Mouse (Mus musculus): Measurements from ENCODE around the gene Kdm2b. TPM values are rescaled to one million over a fixed set of nuclear protein-coding genes. Genes with fewer than 3 reads are reported as not detected.

The Kdm2b gene
- polyA plus RNA-seq, 1 experiment from 2014 or later = 92.2 TPM

DNA sequence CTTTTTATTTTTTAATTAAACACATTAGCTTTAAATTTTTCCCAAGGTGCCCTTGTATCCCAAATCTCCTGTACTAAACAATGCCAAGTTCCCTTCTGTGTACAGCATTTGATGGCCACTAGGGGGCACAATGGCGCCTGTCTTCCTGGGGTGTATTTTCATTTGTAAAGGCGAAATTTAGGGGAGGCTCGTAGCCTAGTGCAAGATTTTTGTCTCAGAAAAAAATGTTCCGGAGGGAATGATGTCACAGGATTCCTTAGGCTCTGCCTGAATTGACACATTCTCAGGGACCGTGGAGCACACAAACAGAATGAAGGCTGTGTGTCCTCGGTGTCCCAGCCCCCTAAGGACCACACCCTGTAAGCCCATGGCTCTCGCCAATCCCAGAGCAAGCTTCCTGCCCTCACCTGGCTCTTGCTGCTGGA, 64.1 kb downstream of the Kdm2b start:
- Histone ChIP-seq H3K4me1 (ENCODE audit: insufficient read depth, low read length) (0 out of 2 replicates have a peak, but pooled peaks cover 4% of the 10 kb centered on the region), H3K9me3 (ENCODE audit: low read length) (no peaks in the 10 kb centered on the region), H3K27ac (ENCODE audit: low read length) (peak overlapping the region; percentile 19; the same call in 1 of the 2 replicates), H3K36me3 (ENCODE audit: insufficient read depth, low read length) (0 out of 2 replicates have a peak, but pooled peaks cover 3% of the 10 kb centered on the region), H3K27me3 (ENCODE audit: insufficient read depth, low read length) (no peaks in the 10 kb centered on the region), H3K4me3 (ENCODE audit: low read length) (peak overlapping the region; percentile 14; the same call in 1 of the 2 replicates), H3K4me2 (replicated peaks; ENCODE audit: low read depth, low read length) (peak overlapping the region; percentile 34), H3K9ac (replicated peaks; ENCODE audit: low read length) (0 out of 2 replicates have a peak overlapping the region, but pooled peaks have one; percentile 22)
- 25% methylated on average over 7 of the region's 7 CpGs for WGBS
- ATAC-seq (ENCODE audit: low FRiP score, low TSS enrichment) = peak; percentile 81

GRCm38 (mm10) chr5:122923871-122924465, 65.7 kb downstream of the Kdm2b start:
- H3K27ac ChIP-seq (ENCODE audit: low read length) = no peak overlapping the region
- no peak overlapping the region for H3K4me2 ChIP-seq (replicated peaks; ENCODE audit: low read depth, low read length)
- no peaks in the 10 kb centered on the region for H3K27me3 ChIP-seq (ENCODE audit: insufficient read depth, low read length)
- H3K36me3 ChIP-seq (ENCODE audit: insufficient read depth, low read length) = no peaks in the 10 kb centered on the region
- ATAC-seq (ENCODE audit: low FRiP score, low TSS enrichment) = no peak
- 78% methylated on average over 10 of the region's 10 CpGs for WGBS
- H3K4me1 ChIP-seq (ENCODE audit: insufficient read depth, low read length) = peaks cover 7% of the 10 kb centered on the region; the same call in 1 of the 2 replicates
- H3K9ac ChIP-seq (replicated peaks; ENCODE audit: low read length) = no peak overlapping the region
- H3K9me3 ChIP-seq (ENCODE audit: low read length) = no peaks in the 10 kb centered on the region
- H3K4me3 ChIP-seq (ENCODE audit: low read length) = no peak overlapping the region

DNA sequence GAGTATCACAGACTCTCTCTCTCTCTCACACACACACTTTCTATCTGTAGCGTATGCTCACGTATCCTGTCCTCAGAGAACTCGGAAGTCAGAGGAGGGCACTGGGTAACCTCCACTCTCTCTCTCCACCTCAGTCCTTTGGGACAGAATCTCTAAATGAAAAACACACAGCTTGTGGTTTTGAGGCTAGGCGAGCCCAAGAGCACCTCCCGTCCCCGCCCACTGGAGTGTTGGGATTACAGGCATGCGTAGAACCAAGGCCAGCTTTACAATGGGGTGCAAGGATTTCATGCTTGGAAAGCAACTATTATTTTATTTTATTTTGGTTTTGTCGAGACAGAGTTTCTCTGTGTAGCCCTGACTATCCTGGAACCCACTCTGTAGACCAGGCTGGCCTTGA, 67.7 kb downstream of the Kdm2b start:
- Histone ChIP-seq H3K27me3 (ENCODE audit: insufficient read depth, low read length) (no peaks in the 10 kb centered on the region), H3K9me3 (ENCODE audit: low read length) (no peaks in the 10 kb centered on the region), H3K27ac (ENCODE audit: low read length) (no peak overlapping the region), H3K4me2 (replicated peaks; ENCODE audit: low read depth, low read length) (no peak overlapping the region), H3K36me3 (ENCODE audit: insufficient read depth, low read length) (no peaks in the 10 kb centered on the region), H3K4me1 (ENCODE audit: insufficient read depth, low read length) (peaks cover 18% of the 10 kb centered on the region), H3K4me3 (ENCODE audit: low read length) (no peak overlapping the region), H3K9ac (replicated peaks; ENCODE audit: low read length) (no peak overlapping the region)
- 92% methylated on average over 8 of the region's 8 CpGs for WGBS
- ATAC-seq (ENCODE audit: low FRiP score, low TSS enrichment) = no peak

DNA sequence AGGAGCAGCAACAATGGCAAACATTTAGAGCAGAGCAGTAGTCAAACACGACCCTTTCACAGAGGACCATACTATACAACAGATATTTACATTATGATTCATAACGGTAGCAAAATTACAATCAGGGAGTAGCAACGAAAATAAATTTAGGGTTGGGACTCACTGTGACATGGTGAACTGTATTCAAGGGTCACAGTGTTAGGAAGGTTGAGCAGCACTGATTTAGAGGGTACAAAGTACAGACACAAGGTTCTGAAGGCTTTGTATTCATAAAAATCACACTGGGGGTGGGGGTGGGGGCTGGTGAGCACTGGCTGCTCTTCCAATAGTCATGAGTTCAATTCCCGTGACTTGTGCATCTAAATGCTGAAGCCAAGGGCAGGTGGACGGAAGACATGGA, 69.1 kb downstream of the Kdm2b start:
- H3K4me1 ChIP-seq (ENCODE audit: insufficient read depth, low read length) = peaks cover 14% of the 10 kb centered on the region
- H3K4me2 ChIP-seq (replicated peaks; ENCODE audit: low read depth, low read length) = no peak overlapping the region
- 82% methylated on average over 5 of the region's 5 CpGs for WGBS
- H3K9ac ChIP-seq (replicated peaks; ENCODE audit: low read length) = no peak overlapping the region
- no peak overlapping the region for H3K27ac ChIP-seq (ENCODE audit: low read length)
- no peaks in the 10 kb centered on the region for H3K27me3 ChIP-seq (ENCODE audit: insufficient read depth, low read length)
- no peaks in the 10 kb centered on the region for H3K36me3 ChIP-seq (ENCODE audit: insufficient read depth, low read length)
- H3K4me3 ChIP-seq (ENCODE audit: low read length) = no peak overlapping the region
- no peak for ATAC-seq (ENCODE audit: low FRiP score, low TSS enrichment)
- no peaks in the 10 kb centered on the region for H3K9me3 ChIP-seq (ENCODE audit: low read length)

GRCm38 (mm10) chr5:122917982-122918711, 71.5 kb downstream of the Kdm2b start:
- Histone ChIP-seq H3K27me3 (ENCODE audit: insufficient read depth, low read length) (no peaks in the 10 kb centered on the region), H3K9ac (replicated peaks; ENCODE audit: low read length) (no peak overlapping the region), H3K36me3 (ENCODE audit: insufficient read depth, low read length) (0 out of 2 replicates have a peak, but pooled peaks cover 2% of the 10 kb centered on the region), H3K9me3 (ENCODE audit: low read length) (no peaks in the 10 kb centered on the region), H3K27ac (ENCODE audit: low read length) (peak overlapping the region; percentile 86), H3K4me3 (ENCODE audit: low read length) (no peak overlapping the region), H3K4me2 (replicated peaks; ENCODE audit: low read depth, low read length) (no peak overlapping the region), H3K4me1 (ENCODE audit: insufficient read depth, low read length) (peaks cover 14% of the 10 kb centered on the region)
- ATAC-seq (ENCODE audit: low FRiP score, low TSS enrichment) = peak; percentile 93
- WGBS = 5% methylated on average over 7 of the region's 7 CpGs

GRCm38 (mm10) chr5:122916147-122916546, 73.5 kb downstream of the Kdm2b start:
- WGBS = 89% methylated on average over 6 of the region's 6 CpGs

GRCm38 (mm10) chr5:122912863-122913262, 76.8 kb downstream of the Kdm2b start:
- Histone ChIP-seq H3K27me3 (ENCODE audit: insufficient read depth, low read length) (no peaks in the 10 kb centered on the region), H3K9ac (replicated peaks; ENCODE audit: low read length) (no peak overlapping the region), H3K4me1 (ENCODE audit: insufficient read depth, low read length) (no peaks in the 10 kb centered on the region; the same call in 1 of the 2 replicates), H3K36me3 (ENCODE audit: insufficient read depth, low read length) (peaks cover 2% of the 10 kb centered on the region; the same call in 1 of the 2 replicates), H3K4me2 (replicated peaks; ENCODE audit: low read depth, low read length) (no peak overlapping the region), H3K4me3 (ENCODE audit: low read length) (no peak overlapping the region), H3K27ac (ENCODE audit: low read length) (no peak overlapping the region), H3K9me3 (ENCODE audit: low read length) (no peaks in the 10 kb centered on the region)
- ATAC-seq (ENCODE audit: low FRiP score, low TSS enrichment) = no peak
- 92% methylated on average over 4 of the region's 4 CpGs for WGBS

More at GRCm38 (mm10) chr5:122916147-122916546, 73.5 kb downstream of the Kdm2b start:
- Histone ChIP-seq H3K36me3 (ENCODE audit: insufficient read depth, low read length) (peaks cover 2% of the 10 kb centered on the region; the same call in 1 of the 2 replicates), H3K27me3 (ENCODE audit: insufficient read depth, low read length) (no peaks in the 10 kb centered on the region), H3K4me1 (ENCODE audit: insufficient read depth, low read length) (peaks cover 14% of the 10 kb centered on the region), H3K4me3 (ENCODE audit: low read length) (no peak overlapping the region), H3K27ac (ENCODE audit: low read length) (no peak overlapping the region), H3K4me2 (replicated peaks; ENCODE audit: low read depth, low read length) (no peak overlapping the region), H3K9me3 (ENCODE audit: low read length) (no peaks in the 10 kb centered on the region), H3K9ac (replicated peaks; ENCODE audit: low read length) (no peak overlapping the region)
- ATAC-seq (ENCODE audit: low FRiP score, low TSS enrichment) = no peak

- H3K4me2 ChIP-seq (replicated peaks; ENCODE audit: low read depth, low read length) = no peak overlapping the region
- ATAC-seq (ENCODE audit: low FRiP score, low TSS enrichment) = no peak
- H3K4me1 ChIP-seq (ENCODE audit: insufficient read depth, low read length) = no peaks in the 10 kb centered on the region
- peak overlapping the region; percentile 47; the same call in 1 of the 2 replicates for H3K27ac ChIP-seq (ENCODE audit: low read length)
- 52% methylated on average over 18 of the region's 18 CpGs for WGBS
- H3K9ac ChIP-seq (replicated peaks; ENCODE audit: low read length) = no peak overlapping the region; the same call in 1 of the 2 replicates
- no peaks in the 10 kb centered on the region for H3K27me3 ChIP-seq (ENCODE audit: insufficient read depth, low read length)
- H3K4me3 ChIP-seq (ENCODE audit: low read length) = no peak overlapping the region
- no peaks in the 10 kb centered on the region; the same call in 1 of the 2 replicates for H3K36me3 ChIP-seq (ENCODE audit: insufficient read depth, low read length)
- no peaks in the 10 kb centered on the region for H3K9me3 ChIP-seq (ENCODE audit: low read length)
These were observed 80.1 kb downstream of the Kdm2b start for GRCm38 (mm10) chr5:122909481-122909880.

DNA sequence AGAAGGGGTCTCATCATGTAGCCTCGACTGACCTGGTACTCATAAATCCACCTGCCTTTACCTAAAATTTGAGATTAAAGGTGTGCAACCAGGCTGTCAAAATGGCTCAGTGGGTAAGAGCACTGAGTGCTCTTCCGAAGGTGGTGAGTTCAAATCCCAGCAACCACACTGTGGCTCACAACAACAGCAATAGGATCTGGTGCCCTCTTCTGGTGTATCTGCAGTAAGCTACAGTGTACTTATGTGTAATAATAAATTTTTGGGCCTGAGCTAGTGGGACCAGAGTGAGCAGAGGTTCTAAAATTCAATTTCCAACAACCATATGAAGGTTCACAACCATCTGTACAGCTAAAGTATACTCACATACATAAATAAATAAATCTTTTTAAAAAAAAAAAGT, 81.6 kb downstream of the Kdm2b start:
- Histone ChIP-seq H3K27ac (ENCODE audit: low read length) (no peak overlapping the region), H3K9me3 (ENCODE audit: low read length) (no peaks in the 10 kb centered on the region), H3K4me3 (ENCODE audit: low read length) (no peak overlapping the region), H3K36me3 (ENCODE audit: insufficient read depth, low read length) (no peaks in the 10 kb centered on the region; the same call in 1 of the 2 replicates), H3K4me2 (replicated peaks; ENCODE audit: low read depth, low read length) (no peak overlapping the region), H3K4me1 (ENCODE audit: insufficient read depth, low read length) (no peaks in the 10 kb centered on the region), H3K27me3 (ENCODE audit: insufficient read depth, low read length) (no peaks in the 10 kb centered on the region), H3K9ac (replicated peaks; ENCODE audit: low read length) (no peak overlapping the region)
- no peak for ATAC-seq (ENCODE audit: low FRiP score, low TSS enrichment)
- WGBS = 88% methylated on average over 2 of the region's 2 CpGs

GRCm38 (mm10) chr5:122907182-122907581, 82.4 kb downstream of the Kdm2b start:
- no peaks in the 10 kb centered on the region for H3K9me3 ChIP-seq (ENCODE audit: low read length)
- H3K27ac ChIP-seq (ENCODE audit: low read length) = no peak overlapping the region
- no peak overlapping the region for H3K9ac ChIP-seq (replicated peaks; ENCODE audit: low read length)
- no peak for ATAC-seq (ENCODE audit: low FRiP score, low TSS enrichment)
- H3K4me1 ChIP-seq (ENCODE audit: insufficient read depth, low read length) = no peaks in the 10 kb centered on the region
- WGBS = 81% methylated on average over 1 of the region's 1 CpGs
- no peaks in the 10 kb centered on the region for H3K36me3 ChIP-seq (ENCODE audit: insufficient read depth, low read length)
- no peaks in the 10 kb centered on the region for H3K27me3 ChIP-seq (ENCODE audit: insufficient read depth, low read length)
- H3K4me2 ChIP-seq (replicated peaks; ENCODE audit: low read depth, low read length) = no peak overlapping the region
- no peak overlapping the region for H3K4me3 ChIP-seq (ENCODE audit: low read length)
